Mouse (Mus musculus) gastrocnemius, postnatal 36 days (tissue): ENCODE measurements around the gene Flrt1. TPM values are rescaled to one million over a fixed set of nuclear protein-coding genes. Genes with fewer than 3 reads are reported as not detected.

ENCODE experiments used
- DNase-seq, 2 experiments: peaks; one replicate each; pipeline ENCODE4 v3.0.0; 2022
- intact Hi-C: fragments of 180-260 bp; cut with DNase I; formaldehyde crosslinking; loops from one replicate; pipeline ENCODE4 v1.15.1; 2025
- total RNA-seq, 2 experiments: library from RNA; stranded (reverse); gene quantifications; 2 replicates each; pipeline ENCODE4 v1.2.3; 2021

Gene Flrt1
- total RNA-seq, 2 experiments from 2014 or later, result 0.36 to 0.49 TPM

- intact Hi-C loops, result no loop called here
- DNase-seq, result no peak
Observed at GRCm38 (mm10) chr19:7072221-7072620, 33.3 kb downstream of the Flrt1 start.

- no peak for DNase-seq
- intact Hi-C loops, result no loop called here
Observed at GRCm38 (mm10) chr19:7070775-7071174, 34.8 kb downstream of the Flrt1 start.

GRCm38 (mm10) chr19:7069781-7070763 lies 35.5 kb downstream of the Flrt1 start:
- intact Hi-C loops, result loop anchor here (10.0 kb wide), 1 partner anchor 355 kb away; no protein-coding TSS in a partner anchor

GRCm38 (mm10) chr19:7068661-7069531 lies 36.6 kb downstream of the Flrt1 start:
- intact Hi-C loops, result loop anchor here (10.0 kb wide), 1 partner anchor 356 kb away; no protein-coding TSS in a partner anchor
- no peak for DNase-seq

More at GRCm38 (mm10) chr19:7069781-7070763, 35.5 kb downstream of the Flrt1 start:
- DNase-seq, result peak in 1 of 2 experiments; percentile 43

GRCm38 (mm10) chr19:7068136-7068535 lies 37.4 kb downstream of the Flrt1 start:
- peak; percentile 76 to 81 for DNase-seq
- intact Hi-C loops, result loop anchor here (10.0 kb wide), 1 partner anchor 357 kb away; no protein-coding TSS in a partner anchor

- DNase-seq, result no peak
- intact Hi-C loops, result loop anchor here (1.0 to 10.0 kb wide), 3 partner anchors 99 to 357 kb away; no protein-coding TSS in a partner anchor
Observed at GRCm38 (mm10) chr19:7067344-7068050, 38.0 kb downstream of the Flrt1 start.

GRCm38 (mm10) chr19:7066828-7067342 lies 38.6 kb downstream of the Flrt1 start:
- DNase-seq, result no peak
- intact Hi-C loops, result loop anchor here (1.0 to 10.0 kb wide), 3 partner anchors 100 to 358 kb away; no protein-coding TSS in a partner anchor

- DNase-seq, result no peak
- intact Hi-C loops, result loop anchor here (2.0 to 10.0 kb wide), 2 partner anchors 101 to 359 kb away; no protein-coding TSS in a partner anchor
Observed at GRCm38 (mm10) chr19:7066034-7066827, 39.3 kb downstream of the Flrt1 start.

- DNase-seq, result peak; percentile 80
- intact Hi-C loops, result loop anchor here (10.0 kb wide), 1 partner anchor 360 kb away; no protein-coding TSS in a partner anchor
Observed at GRCm38 (mm10) chr19:7064571-7064970, 41.0 kb downstream of the Flrt1 start.

- intact Hi-C loops, result loop anchor here (10.0 kb wide), 1 partner anchor 362 kb away; no protein-coding TSS in a partner anchor
- peak in 1 of 2 experiments; percentile 49 for DNase-seq
Observed at GRCm38 (mm10) chr19:7062916-7063315, 42.6 kb downstream of the Flrt1 start.

GRCm38 (mm10) chr19:7062110-7062509 lies 43.4 kb downstream of the Flrt1 start:
- no peak for DNase-seq
- intact Hi-C loops, result loop anchor here (10.0 kb wide), 1 partner anchor 363 kb away; no protein-coding TSS in a partner anchor

- DNase-seq, result no peak
- intact Hi-C loops, result no loop called here
Observed at GRCm38 (mm10) chr19:7058541-7058940, 47.0 kb downstream of the Flrt1 start.

GRCm38 (mm10) chr19:7057722-7058207 lies 47.8 kb downstream of the Flrt1 start:
- peak; percentile 81 to 89 for DNase-seq
- intact Hi-C loops, result no loop called here

- intact Hi-C loops, result no loop called here
- peak in 1 of 2 experiments; percentile 56 for DNase-seq
Observed at GRCm38 (mm10) chr19:7057126-7057721, 48.3 kb downstream of the Flrt1 start.

- peak; percentile 81 to 83 for DNase-seq
- intact Hi-C loops, result no loop called here
Observed at GRCm38 (mm10) chr19:7056248-7057087, 49.1 kb downstream of the Flrt1 start, which contains the start of gene Macrod1. Gene Macrod1 (plus strand): TSS chr19:7056810.

GRCm38 (mm10) chr19:7055173-7055572 lies 50.4 kb downstream of the Flrt1 start:
- intact Hi-C loops, result no loop called here
- peak in 1 of 2 experiments; percentile 43 for DNase-seq

GRCm38 (mm10) chr19:7054772-7055171 lies 50.8 kb downstream of the Flrt1 start:
- intact Hi-C loops, result no loop called here
- DNase-seq, result no peak
